Mouse (Mus musculus): ENCODE results near the gene Tmem45a. TPM values are rescaled to one million over a fixed set of nuclear protein-coding genes. Genes with fewer than 3 reads are reported as not detected.

Gene Tmem45a
- polyA plus RNA-seq, 1 experiment from 2014 or later = 12.4 TPM

GRCm38 (mm10) chr16:56886616-56887116, 700 bp upstream of the Tmem45a start:
- peak overlapping the region; percentile 58 to 79 for H3K4me3 ChIP-seq (ENCODE audit: control insufficient read depth in 1 of 2, insufficient read depth in 1 of 2, low read depth in 1 of 2, low read length in 2 of 2)
- no peaks in the 10 kb centered on the region for H3K4me1 ChIP-seq (ENCODE audit: control insufficient read depth in 2 of 2, insufficient read depth in 2 of 2, low read length in 2 of 2)
- no peak overlapping the region for H3K27ac ChIP-seq (replicated peaks in 1 of 2; ENCODE audit: control insufficient read depth in 1 of 2, insufficient read depth in 1 of 2, low read depth in 2 of 2, low read length in 2 of 2)
- no peaks in the 10 kb centered on the region for H3K36me3 ChIP-seq (ENCODE audit: control insufficient read depth, insufficient read depth, low read length)
- peak overlapping the region; percentile 64; the same call in 1 of the 2 replicates for H3K9ac ChIP-seq (ENCODE audit: low read length)
- no peaks in the 10 kb centered on the region for H3K27me3 ChIP-seq (ENCODE audit: control insufficient read depth, insufficient read depth, low read length)
- 26% methylated on average over 9 of the region's 9 CpGs for WGBS
- H3K4me2 ChIP-seq (ENCODE audit: low read length) = peak overlapping the region; percentile 82
- H3K9me3 ChIP-seq (ENCODE audit: control insufficient read depth, low read length) = no peaks in the 10 kb centered on the region
- ATAC-seq (ENCODE audit: insufficient number of reproducible peaks, insufficient read depth, low FRiP score, low read depth) = no peak

- Histone ChIP-seq H3K27ac (replicated peaks in 1 of 2; ENCODE audit: control insufficient read depth in 1 of 2, insufficient read depth in 1 of 2, low read depth in 2 of 2, low read length in 2 of 2) (no peak overlapping the region), H3K9ac (ENCODE audit: low read length) (no peak overlapping the region), H3K27me3 (ENCODE audit: control insufficient read depth, insufficient read depth, low read length) (no peaks in the 10 kb centered on the region), H3K4me3 (ENCODE audit: control insufficient read depth in 1 of 2, insufficient read depth in 1 of 2, low read depth in 1 of 2, low read length in 2 of 2) (no peak overlapping the region), H3K9me3 (ENCODE audit: control insufficient read depth, low read length) (no peaks in the 10 kb centered on the region), H3K4me2 (ENCODE audit: low read length) (peak overlapping the region; percentile 82; the same call in 1 of the 2 replicates), H3K4me1 (ENCODE audit: control insufficient read depth in 2 of 2, insufficient read depth in 2 of 2, low read length in 2 of 2) (no peaks in the 10 kb centered on the region), H3K36me3 (ENCODE audit: control insufficient read depth, insufficient read depth, low read length) (no peaks in the 10 kb centered on the region)
- WGBS = 85% methylated on average over 6 of the region's 6 CpGs
- ATAC-seq (ENCODE audit: insufficient number of reproducible peaks, insufficient read depth, low FRiP score, low read depth) = no peak
Measured at GRCm38 (mm10) chr16:56884811-56885210, 1.2 kb downstream of the Tmem45a start.

GRCm38 (mm10) chr16:56873410-56873809, 12.6 kb downstream of the Tmem45a start:
- Histone ChIP-seq H3K4me2 (ENCODE audit: low read length) (no peak overlapping the region), H3K27ac (replicated peaks in 1 of 2; ENCODE audit: control insufficient read depth in 1 of 2, insufficient read depth in 1 of 2, low read depth in 2 of 2, low read length in 2 of 2) (no peak overlapping the region), H3K9me3 (ENCODE audit: control insufficient read depth, low read length) (no peaks in the 10 kb centered on the region), H3K36me3 (ENCODE audit: control insufficient read depth, insufficient read depth, low read length) (no peaks in the 10 kb centered on the region), H3K27me3 (ENCODE audit: control insufficient read depth, insufficient read depth, low read length) (no peaks in the 10 kb centered on the region), H3K4me1 (ENCODE audit: control insufficient read depth in 2 of 2, insufficient read depth in 2 of 2, low read length in 2 of 2) (no peaks in the 10 kb centered on the region), H3K4me3 (ENCODE audit: control insufficient read depth in 1 of 2, insufficient read depth in 1 of 2, low read depth in 1 of 2, low read length in 2 of 2) (no peak overlapping the region), H3K9ac (ENCODE audit: low read length) (no peak overlapping the region)
- no peak for ATAC-seq (ENCODE audit: insufficient number of reproducible peaks, insufficient read depth, low FRiP score, low read depth)
- 26% methylated on average over 2 of the region's 2 CpGs for WGBS

GRCm38 (mm10) chr16:56870458-56870857, 15.5 kb downstream of the Tmem45a start:
- H3K9ac ChIP-seq (ENCODE audit: low read length) = no peak overlapping the region
- no peak for ATAC-seq (ENCODE audit: insufficient number of reproducible peaks, insufficient read depth, low FRiP score, low read depth)
- H3K36me3 ChIP-seq (ENCODE audit: control insufficient read depth, insufficient read depth, low read length) = no peaks in the 10 kb centered on the region
- H3K9me3 ChIP-seq (ENCODE audit: control insufficient read depth, low read length) = no peaks in the 10 kb centered on the region
- no peaks in the 10 kb centered on the region for H3K27me3 ChIP-seq (ENCODE audit: control insufficient read depth, insufficient read depth, low read length)
- no peak overlapping the region for H3K4me3 ChIP-seq (ENCODE audit: control insufficient read depth in 1 of 2, insufficient read depth in 1 of 2, low read depth in 1 of 2, low read length in 2 of 2)
- no peak overlapping the region for H3K4me2 ChIP-seq (ENCODE audit: low read length)
- no peaks in the 10 kb centered on the region for H3K4me1 ChIP-seq (ENCODE audit: control insufficient read depth in 2 of 2, insufficient read depth in 2 of 2, low read length in 2 of 2)
- no peak overlapping the region for H3K27ac ChIP-seq (replicated peaks in 1 of 2; ENCODE audit: control insufficient read depth in 1 of 2, insufficient read depth in 1 of 2, low read depth in 2 of 2, low read length in 2 of 2)
- WGBS = 48% methylated on average over 3 of the region's 3 CpGs

GRCm38 (mm10) chr16:56868361-56868760, 17.6 kb downstream of the Tmem45a start:
- Histone ChIP-seq H3K9me3 (ENCODE audit: control insufficient read depth, low read length) (no peaks in the 10 kb centered on the region), H3K27ac (replicated peaks in 1 of 2; ENCODE audit: control insufficient read depth in 1 of 2, insufficient read depth in 1 of 2, low read depth in 2 of 2, low read length in 2 of 2) (no peak overlapping the region), H3K4me1 (ENCODE audit: control insufficient read depth in 2 of 2, insufficient read depth in 2 of 2, low read length in 2 of 2) (no peaks in the 10 kb centered on the region), H3K27me3 (ENCODE audit: control insufficient read depth, insufficient read depth, low read length) (no peaks in the 10 kb centered on the region), H3K4me2 (ENCODE audit: low read length) (no peak overlapping the region), H3K4me3 (ENCODE audit: control insufficient read depth in 1 of 2, insufficient read depth in 1 of 2, low read depth in 1 of 2, low read length in 2 of 2) (no peak overlapping the region), H3K36me3 (ENCODE audit: control insufficient read depth, insufficient read depth, low read length) (no peaks in the 10 kb centered on the region), H3K9ac (ENCODE audit: low read length) (no peak overlapping the region)
- 75% methylated on average over 5 of the region's 5 CpGs for WGBS
- no peak for ATAC-seq (ENCODE audit: insufficient number of reproducible peaks, insufficient read depth, low FRiP score, low read depth)

GRCm38 (mm10) chr16:56867591-56867990, 18.4 kb downstream of the Tmem45a start:
- 69% methylated on average over 4 of the region's 4 CpGs for WGBS
- Histone ChIP-seq H3K4me1 (ENCODE audit: control insufficient read depth in 2 of 2, insufficient read depth in 2 of 2, low read length in 2 of 2) (no peaks in the 10 kb centered on the region), H3K27me3 (ENCODE audit: control insufficient read depth, insufficient read depth, low read length) (no peaks in the 10 kb centered on the region), H3K4me3 (ENCODE audit: control insufficient read depth in 1 of 2, insufficient read depth in 1 of 2, low read depth in 1 of 2, low read length in 2 of 2) (no peak overlapping the region), H3K27ac (replicated peaks in 1 of 2; ENCODE audit: control insufficient read depth in 1 of 2, insufficient read depth in 1 of 2, low read depth in 2 of 2, low read length in 2 of 2) (no peak overlapping the region), H3K36me3 (ENCODE audit: control insufficient read depth, insufficient read depth, low read length) (no peaks in the 10 kb centered on the region), H3K9ac (ENCODE audit: low read length) (no peak overlapping the region), H3K4me2 (ENCODE audit: low read length) (no peak overlapping the region), H3K9me3 (ENCODE audit: control insufficient read depth, low read length) (no peaks in the 10 kb centered on the region)
- no peak for ATAC-seq (ENCODE audit: insufficient number of reproducible peaks, insufficient read depth, low FRiP score, low read depth)

GRCm38 (mm10) chr16:56852841-56853587, 33.0 kb downstream of the Tmem45a start:
- no peak overlapping the region; a peak in 1 of 4 replicates for H3K27ac ChIP-seq (replicated peaks in 1 of 2; ENCODE audit: control insufficient read depth in 1 of 2, insufficient read depth in 1 of 2, low read depth in 2 of 2, low read length in 2 of 2)
- 50% methylated on average over 10 of the region's 10 CpGs for WGBS

GRCm38 (mm10) chr16:56842988-56843387, 43.0 kb downstream of the Tmem45a start:
- H3K4me1 ChIP-seq (ENCODE audit: control insufficient read depth in 2 of 2, insufficient read depth in 2 of 2, low read length in 2 of 2) = no peaks in the 10 kb centered on the region
- ATAC-seq (ENCODE audit: insufficient number of reproducible peaks, insufficient read depth, low FRiP score, low read depth) = no peak
- H3K9me3 ChIP-seq (ENCODE audit: control insufficient read depth, low read length) = no peaks in the 10 kb centered on the region
- no peak overlapping the region for H3K4me3 ChIP-seq (ENCODE audit: control insufficient read depth in 1 of 2, insufficient read depth in 1 of 2, low read depth in 1 of 2, low read length in 2 of 2)
- no peak overlapping the region for H3K9ac ChIP-seq (ENCODE audit: low read length)
- 85% methylated on average over 5 of the region's 5 CpGs for WGBS
- no peak overlapping the region for H3K27ac ChIP-seq (replicated peaks in 1 of 2; ENCODE audit: control insufficient read depth in 1 of 2, insufficient read depth in 1 of 2, low read depth in 2 of 2, low read length in 2 of 2)
- no peak overlapping the region for H3K4me2 ChIP-seq (ENCODE audit: low read length)
- no peaks in the 10 kb centered on the region for H3K36me3 ChIP-seq (ENCODE audit: control insufficient read depth, insufficient read depth, low read length)
- H3K27me3 ChIP-seq (ENCODE audit: control insufficient read depth, insufficient read depth, low read length) = no peaks in the 10 kb centered on the region

More at GRCm38 (mm10) chr16:56852841-56853587, 33.0 kb downstream of the Tmem45a start:
- Histone ChIP-seq H3K9me3 (ENCODE audit: control insufficient read depth, low read length) (no peaks in the 10 kb centered on the region), H3K27me3 (ENCODE audit: control insufficient read depth, insufficient read depth, low read length) (no peaks in the 10 kb centered on the region), H3K4me3 (ENCODE audit: control insufficient read depth in 1 of 2, insufficient read depth in 1 of 2, low read depth in 1 of 2, low read length in 2 of 2) (no peak overlapping the region), H3K9ac (ENCODE audit: low read length) (no peak overlapping the region), H3K4me2 (ENCODE audit: low read length) (no peak overlapping the region), H3K4me1 (ENCODE audit: control insufficient read depth in 2 of 2, insufficient read depth in 2 of 2, low read length in 2 of 2) (no peaks in the 10 kb centered on the region), H3K36me3 (ENCODE audit: control insufficient read depth, insufficient read depth, low read length) (no peaks in the 10 kb centered on the region)
- ATAC-seq (ENCODE audit: insufficient number of reproducible peaks, insufficient read depth, low FRiP score, low read depth) = no peak

Data from heart, embryonic 14.5 days (tissue).